Mouse (Mus musculus) C2C12 (cell line): ENCODE results near the gene Sptbn1. TPM values are rescaled to one million over a fixed set of nuclear protein-coding genes. Genes with fewer than 3 reads are reported as not detected.

Experiments
- H3K27me3 ChIP-seq: one replicate; pipeline ENCODE4 v1.6.1; 2011; ENCODE audit not compliant: control insufficient read depth, insufficient read depth, insufficient read length
- H3K36me3 ChIP-seq: one replicate; pipeline ENCODE4 v1.6.1; 2011; ENCODE audit not compliant: control insufficient read depth, insufficient read depth
- H3K4me3 ChIP-seq: one replicate; pipeline ENCODE4 v1.5.1; 2011; ENCODE audit warnings: mild to moderate bottlenecking, control low read depth; ENCODE audit not compliant: poor library complexity, insufficient read depth, severe bottlenecking
- H3K79me2 ChIP-seq: one replicate; pipeline ENCODE4 v1.6.1; 2011; ENCODE audit not compliant: control insufficient read depth, insufficient read depth
- H3K79me3 ChIP-seq: one replicate; pipeline ENCODE4 v1.6.1; 2011; ENCODE audit warnings: low read depth, control low read depth
- H3ac ChIP-seq: one replicate; pipeline ENCODE3; 2011; ENCODE audit warnings: low read depth; ENCODE audit not compliant: control insufficient read depth, insufficient read length
- CEBPB ChIP-seq: IDR thresholded peaks from one replicate; pipeline ENCODE4 v1.6.1; 2011; ENCODE audit warnings: low read depth, mild to moderate bottlenecking, control low read depth, moderate library complexity
- CTCF ChIP-seq: IDR thresholded peaks from one replicate; pipeline ENCODE4 v1.5.1; 2011; ENCODE audit not compliant: control insufficient read depth, insufficient read depth, insufficient read length
- FOSL1 ChIP-seq: IDR thresholded peaks from one replicate; pipeline ENCODE4 v1.8.0; 2011; ENCODE audit warnings: mild to moderate bottlenecking, low read length; ENCODE audit not compliant: poor library complexity, insufficient read depth, severe bottlenecking
- MAX ChIP-seq: IDR thresholded peaks from one replicate; pipeline ENCODE4 v1.6.1; 2011; ENCODE audit warnings: mild to moderate bottlenecking, control low read depth
- MYOD1 ChIP-seq: IDR thresholded peaks from one replicate; pipeline ENCODE4 v1.6.1; 2011; ENCODE audit warnings: low read depth; ENCODE audit not compliant: control insufficient read depth, insufficient read length
- MYOG ChIP-seq: IDR thresholded peaks from one replicate; pipeline ENCODE4 v1.6.1; 2011; ENCODE audit not compliant: control insufficient read depth, insufficient read length; ENCODE audit errors: extremely low read depth
- USF1 ChIP-seq: IDR thresholded peaks from one replicate; pipeline ENCODE4 v1.6.1; 2011; ENCODE audit warnings: low read depth, mild to moderate bottlenecking, control low read depth, moderate library complexity
- polyA plus RNA-seq: library from polyadenylated mRNA; unstranded; fragments of >200 nt; fragmentation: generic; extraction: Trizol; gene quantifications from one replicate; pipeline ENCODE4 v1.2.1, GENCODE M21; 2012; ENCODE audit warnings: missing spikeins

Sptbn1 gene
- polyA plus RNA-seq, 1 experiment = 50.2 TPM

DNA sequence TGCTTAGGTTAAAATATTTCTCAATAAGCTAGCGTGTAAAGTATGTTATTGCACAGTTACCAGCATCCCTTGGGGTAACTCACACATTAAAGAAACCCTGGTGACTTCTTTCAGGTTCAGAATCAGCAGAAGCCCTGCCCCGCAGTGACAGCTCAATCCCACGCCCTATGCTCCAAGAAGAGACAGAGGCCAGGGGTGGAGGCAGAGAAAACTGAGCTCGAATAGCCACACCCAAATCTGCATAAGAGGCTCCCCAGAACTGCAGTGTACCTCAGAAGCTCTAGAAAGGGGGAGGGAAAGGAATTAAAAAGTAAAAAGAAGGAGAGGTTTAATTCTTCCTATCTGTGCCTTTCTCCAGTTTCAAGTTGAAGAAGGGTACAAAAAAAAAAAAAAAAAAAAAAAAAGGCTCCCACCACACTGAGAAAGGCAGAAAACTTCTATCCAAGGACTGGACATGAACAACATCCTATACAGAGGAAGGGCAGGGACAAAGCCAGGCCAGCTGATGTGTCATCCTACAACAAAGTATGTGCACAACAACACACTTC is 107.3 kb downstream of the Sptbn1 start:
- Histone ChIP-seq H3K4me3 (no peak overlapping the region), H3K79me2 (peaks cover 74% of the 10 kb centered on the region), H3K79me3 (peaks cover 33% of the 10 kb centered on the region), H3ac (no peak overlapping the region), H3K27me3 (no peaks in the 10 kb centered on the region), H3K36me3 (peaks cover 42% of the 10 kb centered on the region)
- TF ChIP-seq MYOG = no peak

DNA sequence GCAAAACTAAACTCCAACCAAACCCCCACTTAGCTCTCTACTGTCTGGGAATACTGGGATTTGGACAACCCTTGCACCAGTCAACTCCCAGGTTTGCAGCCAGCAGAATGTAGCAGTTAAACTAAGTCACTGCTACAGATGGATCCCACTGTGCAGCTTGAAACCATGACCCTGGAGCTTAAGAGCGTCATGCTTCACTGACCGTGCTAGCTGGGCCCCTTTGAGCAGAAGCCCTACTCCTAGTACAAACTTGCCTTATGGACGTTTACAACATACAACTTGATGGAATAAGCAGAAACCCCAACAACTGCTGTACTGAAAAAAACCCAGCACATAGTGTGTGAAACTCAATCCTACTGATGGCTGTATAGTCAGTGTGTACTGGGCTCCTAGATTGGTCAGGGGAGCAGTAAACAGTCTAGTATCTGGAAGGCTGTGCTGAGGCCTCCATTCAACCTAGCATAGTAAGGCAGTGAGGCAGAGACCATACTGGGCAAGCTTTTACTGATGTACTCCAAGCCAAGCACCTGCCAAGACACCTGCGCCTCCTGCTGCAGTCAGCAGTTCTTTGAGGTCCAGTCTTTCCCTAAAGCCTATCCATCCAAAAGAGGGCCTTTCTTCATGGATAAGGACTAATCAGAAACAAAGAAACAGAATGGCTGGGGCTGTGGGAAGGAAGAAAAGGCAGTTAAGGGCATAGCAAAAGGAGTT is 108.3 kb downstream of the Sptbn1 start:
- TF ChIP-seq USF1 = no peak
- no peak for TF ChIP-seq CTCF
- TF ChIP-seq CEBPB = no peak
- no peak for TF ChIP-seq MYOD1
- TF ChIP-seq MAX = no peak
- no peak for TF ChIP-seq FOSL1
- TF ChIP-seq MYOG = no peak
- no peak overlapping the region for H3ac ChIP-seq
- H3K79me3 ChIP-seq = peaks cover 25% of the 10 kb centered on the region
- H3K4me3 ChIP-seq = no peak overlapping the region
- peaks cover 39% of the 10 kb centered on the region for H3K36me3 ChIP-seq
- H3K79me2 ChIP-seq = peaks cover 74% of the 10 kb centered on the region
- no peaks in the 10 kb centered on the region for H3K27me3 ChIP-seq

DNA sequence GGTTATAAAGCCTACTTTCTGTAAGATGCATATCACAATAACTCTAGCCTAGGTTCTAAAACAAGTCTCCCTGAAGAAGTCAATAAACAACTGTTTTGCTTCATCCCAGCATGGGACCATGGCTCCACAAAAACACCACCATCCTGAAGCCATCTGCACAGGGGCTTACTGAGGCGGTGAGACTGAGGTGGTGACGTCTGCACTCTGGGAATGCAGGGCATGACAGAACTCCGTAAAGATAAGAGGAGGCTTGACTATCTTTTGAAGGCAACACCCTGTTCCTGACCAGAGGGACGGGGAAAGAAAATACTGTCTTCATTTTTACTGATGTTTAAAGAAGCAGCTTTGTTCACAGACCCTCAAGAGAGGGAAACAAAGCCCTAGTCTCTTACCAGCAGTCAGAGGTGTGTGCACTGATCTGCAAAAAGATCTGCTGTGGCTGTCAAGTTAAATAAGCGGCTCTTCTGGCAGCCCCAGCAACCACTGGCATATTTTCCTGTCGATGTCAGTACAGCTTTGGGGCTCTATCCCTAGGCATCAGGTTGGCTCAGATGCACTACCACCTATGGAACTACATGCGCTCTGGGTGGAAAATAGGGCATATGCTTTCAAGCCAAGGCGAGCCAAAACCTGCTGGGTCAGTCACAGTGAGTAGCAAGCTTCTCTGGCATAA is 109.8 kb downstream of the Sptbn1 start:
- H3ac ChIP-seq = no peak overlapping the region
- H3K36me3 ChIP-seq = peaks cover 45% of the 10 kb centered on the region
- peaks cover 20% of the 10 kb centered on the region for H3K79me3 ChIP-seq
- H3K4me3 ChIP-seq = no peak overlapping the region
- peaks cover 60% of the 10 kb centered on the region for H3K79me2 ChIP-seq
- no peaks in the 10 kb centered on the region for H3K27me3 ChIP-seq
- TF ChIP-seq MYOD1 = no peak

DNA sequence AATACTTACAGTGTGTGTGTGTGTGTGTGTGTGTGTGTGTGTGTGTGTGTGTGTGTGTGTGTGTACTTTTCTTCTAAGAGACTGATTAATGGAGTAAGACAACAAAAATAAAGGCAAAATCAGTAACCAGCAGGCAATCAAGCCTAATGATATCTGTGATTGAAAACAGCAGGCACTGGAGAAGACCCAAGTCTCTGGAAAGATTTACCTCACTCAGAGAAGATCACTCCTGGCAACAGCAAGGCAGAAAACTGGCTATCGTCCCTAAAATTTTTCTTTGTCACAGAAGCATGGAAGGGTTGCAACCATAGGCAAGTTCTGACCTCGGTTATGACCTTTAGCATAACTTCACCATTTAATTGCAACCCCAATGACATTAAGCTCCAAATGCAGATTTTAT is 112.1 kb downstream of the Sptbn1 start:
- Histone ChIP-seq H3K4me3 (no peak overlapping the region), H3K36me3 (peaks cover 53% of the 10 kb centered on the region), H3K79me3 (peaks cover 13% of the 10 kb centered on the region), H3K79me2 (peaks cover 44% of the 10 kb centered on the region), H3ac (no peak overlapping the region), H3K27me3 (no peaks in the 10 kb centered on the region)
- no peak for TF ChIP-seq USF1
- no peak for TF ChIP-seq CTCF
- TF ChIP-seq FOSL1 = no peak
- TF ChIP-seq MYOD1 = no peak
- no peak for TF ChIP-seq MAX
- no peak for TF ChIP-seq CEBPB
- no peak for TF ChIP-seq MYOG

DNA sequence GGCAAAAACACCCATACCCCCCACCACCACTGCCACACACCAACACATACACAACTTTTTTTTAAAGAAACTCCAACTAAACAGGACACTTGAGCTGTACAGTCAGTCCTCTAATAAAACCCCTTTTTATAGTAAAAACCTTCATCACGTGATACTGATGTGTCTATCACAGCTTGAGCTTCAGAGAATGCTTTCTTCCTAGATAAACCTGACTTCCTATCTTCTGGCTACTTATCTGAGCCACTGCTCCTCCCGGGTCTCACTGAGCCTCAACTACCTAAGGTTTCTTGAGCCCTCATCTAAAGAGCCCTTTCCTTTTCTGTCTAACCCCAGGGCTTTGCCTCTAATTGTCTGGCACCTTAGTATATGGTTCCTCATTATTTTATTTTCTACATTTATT is 113.0 kb downstream of the Sptbn1 start:
- TF ChIP-seq MYOG = no peak
- TF ChIP-seq USF1 = no peak
- no peak for TF ChIP-seq MYOD1
- no peak for TF ChIP-seq CTCF
- no peak overlapping the region for H3K4me3 ChIP-seq
- no peaks in the 10 kb centered on the region for H3K27me3 ChIP-seq
- H3K36me3 ChIP-seq = peaks cover 60% of the 10 kb centered on the region
- H3K79me3 ChIP-seq = peaks cover 12% of the 10 kb centered on the region
- no peak overlapping the region for H3ac ChIP-seq
- H3K79me2 ChIP-seq = peaks cover 40% of the 10 kb centered on the region

DNA sequence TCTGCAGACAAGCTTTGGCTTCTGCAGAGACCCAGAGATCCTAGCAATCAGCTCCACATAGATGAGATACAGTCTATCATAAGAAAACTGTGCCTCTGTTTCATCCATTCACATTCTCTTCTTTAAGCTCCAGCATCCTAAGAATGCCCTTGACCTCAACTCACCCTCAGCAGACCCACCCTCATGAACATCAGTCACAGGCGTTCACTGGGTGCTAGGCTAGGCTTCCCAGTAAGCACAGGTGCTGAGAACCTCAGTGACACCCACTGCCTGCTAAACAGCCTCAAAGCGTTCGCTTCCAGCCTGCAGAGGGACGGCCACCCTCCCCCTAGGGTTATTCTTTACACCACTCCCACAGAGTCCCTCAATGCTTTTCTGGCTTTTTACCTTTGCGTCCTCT is 119.1 kb downstream of the Sptbn1 start:
- Histone ChIP-seq H3ac (no peak overlapping the region), H3K79me2 (no peaks in the 10 kb centered on the region), H3K27me3 (no peaks in the 10 kb centered on the region), H3K36me3 (peaks cover 82% of the 10 kb centered on the region), H3K79me3 (no peaks in the 10 kb centered on the region), H3K4me3 (no peak overlapping the region)
- TF ChIP-seq MYOG (no peak), MAX (no peak), CEBPB (no peak), CTCF (no peak)
